Mouse (Mus musculus): ENCODE measurements around the gene Stat5a.

DNA sequence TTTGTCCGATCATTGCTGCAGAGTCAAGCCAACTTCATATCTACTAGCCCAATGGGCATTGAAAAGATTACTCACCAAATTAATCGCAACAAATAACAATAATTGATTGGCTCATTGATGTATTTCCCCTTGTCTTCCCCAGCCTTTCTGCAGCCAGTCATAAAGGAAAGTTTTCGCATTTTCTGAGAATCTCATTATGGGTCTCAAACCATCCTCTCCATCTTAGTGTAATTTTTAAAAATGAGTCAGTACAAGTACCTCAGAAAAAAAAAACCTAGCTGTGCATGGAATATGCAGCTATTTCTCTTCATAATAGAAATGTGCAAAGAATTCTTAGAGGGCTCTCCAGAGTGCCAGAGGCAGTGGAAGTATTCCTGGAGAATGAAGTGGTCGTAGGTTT lies 15.0 kb upstream of the Stat5a start:
- TF ChIP-seq CTCF (IDR thresholded peaks at IDR 0.05; ENCODE audit: low read depth) (no peak), EP300 (optimal IDR thresholded peaks at IDR 0.05) (no peak)
